Mouse (Mus musculus) hindbrain, embryonic 11.5 days (tissue): ENCODE results near the gene Fgfr2. TPM values are rescaled to one million over a fixed set of nuclear protein-coding genes. Genes with fewer than 3 reads are reported as not detected.

Source experiments
- ATAC-seq: fragments of 200-750 bp; cut with Nextera tagmentation; 2 replicates; pipeline ENCODE4 v1.8.0; 2017; ENCODE audit warnings: mild to moderate bottlenecking, moderate TSS enrichment, moderate library complexity; ENCODE audit not compliant: low FRiP score
- DNase-seq: peaks from one replicate; pipeline ENCODE4 v3.0.0-alpha.2; 2015; ENCODE audit warnings: low spot score
- H3K27ac ChIP-seq: fragments of 300-500 bp; sonication (generic); 2 replicates; pipeline ENCODE4 v1.5.1; 2014; ENCODE audit warnings: mild to moderate bottlenecking, low read depth, low read length
- H3K27me3 ChIP-seq: fragments of 300-500 bp; sonication (generic); 2 replicates; pipeline ENCODE4 v1.6.1; 2014; ENCODE audit warnings: mild to moderate bottlenecking, low read length, moderate library complexity, mixed read lengths; ENCODE audit not compliant: control insufficient read depth, insufficient read depth
- H3K36me3 ChIP-seq: fragments of 300-500 bp; sonication (generic); 2 replicates; pipeline ENCODE4 v1.6.1; 2014; ENCODE audit warnings: mild to moderate bottlenecking, low read length, moderate library complexity, mixed read lengths; ENCODE audit not compliant: control insufficient read depth, insufficient read depth
- H3K4me1 ChIP-seq: fragments of 300-500 bp; sonication (generic); replicated peaks from 2 replicates; pipeline ENCODE4 v1.6.1; 2014; ENCODE audit warnings: low read length, mixed read lengths; ENCODE audit not compliant: control insufficient read depth, insufficient read depth
- H3K4me2 ChIP-seq: fragments of 300-500 bp; sonication (generic); replicated peaks from 2 replicates; pipeline ENCODE4 v1.6.1; 2014; ENCODE audit warnings: mild to moderate bottlenecking, low read depth, low read length
- H3K4me3 ChIP-seq: fragments of 300-500 bp; sonication (generic); 2 replicates; pipeline ENCODE4 v1.5.1; 2014; ENCODE audit warnings: low read depth, low read length
- H3K9ac ChIP-seq: fragments of 300-500 bp; sonication (generic); 2 replicates; pipeline ENCODE4 v1.6.1; 2014; ENCODE audit warnings: low read depth, low read length
- H3K9me3 ChIP-seq: fragments of 300-500 bp; sonication (generic); 2 replicates; pipeline ENCODE4 v1.6.1; 2016; ENCODE audit warnings: low read length; ENCODE audit not compliant: control insufficient read depth
- WGBS: fragments of 180-500 bp; shearing (Covaris S2); extraction: QIAGEN DNeasy Blood & Tissue Kit; methylation state at CpG from one replicate; pipeline ENCODE4 v1.1.7; 2014; 5-methylcytosine and 5-hydroxymethylcytosine counted together
- polyA plus RNA-seq: library from polyadenylated mRNA; unstranded; fragments of >200 nt; fragmentation: Nextera tagmentation; extraction: Ambion mirVana; gene quantifications from 2 replicates; pipeline ENCODE4 v1.2.1, GENCODE M21; 2014

The Fgfr2 gene
- polyA plus RNA-seq, 1 experiment from 2014 or later, result 71.3 TPM

- DNase-seq (no peak), ATAC-seq (no peak)
- 91% methylated on average over 11 of the region's 11 CpGs for WGBS
Observed at GRCm38 (mm10) chr7:132681296-132681695, 441.9 kb downstream of the Fgfr2 start.

GRCm38 (mm10) chr7:132679549-132679948 lies 443.6 kb downstream of the Fgfr2 start:
- DNase-seq (no peak), ATAC-seq (no peak)
- Histone ChIP-seq H3K9ac (no peak overlapping the region), H3K4me2 (no peak overlapping the region), H3K36me3 (no peaks in the 10 kb centered on the region), H3K9me3 (no peaks in the 10 kb centered on the region), H3K27ac (no peak overlapping the region), H3K4me3 (no peak overlapping the region), H3K27me3 (no peaks in the 10 kb centered on the region), H3K4me1 (no peaks in the 10 kb centered on the region)
- WGBS, result 75% methylated on average over 6 of the region's 6 CpGs

More at GRCm38 (mm10) chr7:132681296-132681695, 441.9 kb downstream of the Fgfr2 start:
- no peak overlapping the region for H3K4me3 ChIP-seq
- no peak overlapping the region for H3K9ac ChIP-seq
- no peaks in the 10 kb centered on the region for H3K9me3 ChIP-seq
- H3K27me3 ChIP-seq, result no peaks in the 10 kb centered on the region
- no peak overlapping the region for H3K27ac ChIP-seq
- H3K4me1 ChIP-seq, result no peaks in the 10 kb centered on the region
- no peaks in the 10 kb centered on the region for H3K36me3 ChIP-seq
- H3K4me2 ChIP-seq, result no peak overlapping the region

GRCm38 (mm10) chr7:132679117-132679516 lies 444.0 kb downstream of the Fgfr2 start:
- ATAC-seq (no peak), DNase-seq (no peak)
- H3K4me2 ChIP-seq, result no peak overlapping the region
- no peak overlapping the region for H3K27ac ChIP-seq
- 74% methylated on average over 4 of the region's 4 CpGs for WGBS
- H3K4me1 ChIP-seq, result no peaks in the 10 kb centered on the region
- H3K4me3 ChIP-seq, result no peak overlapping the region
- H3K9ac ChIP-seq, result no peak overlapping the region
- no peaks in the 10 kb centered on the region for H3K27me3 ChIP-seq
- H3K36me3 ChIP-seq, result no peaks in the 10 kb centered on the region
- no peaks in the 10 kb centered on the region for H3K9me3 ChIP-seq

GRCm38 (mm10) chr7:132675922-132676321 lies 447.2 kb downstream of the Fgfr2 start:
- H3K4me3 ChIP-seq, result no peak overlapping the region
- H3K9ac ChIP-seq, result no peak overlapping the region
- H3K4me2 ChIP-seq, result no peak overlapping the region
- DNase-seq, result no peak
- H3K4me1 ChIP-seq, result no peaks in the 10 kb centered on the region
- no peak for ATAC-seq
- no peak overlapping the region for H3K27ac ChIP-seq
- H3K36me3 ChIP-seq, result no peaks in the 10 kb centered on the region
- WGBS, result 93% methylated on average over 2 of the region's 2 CpGs
- no peaks in the 10 kb centered on the region for H3K9me3 ChIP-seq
- no peaks in the 10 kb centered on the region for H3K27me3 ChIP-seq

GRCm38 (mm10) chr7:132673931-132674755 lies 449.0 kb downstream of the Fgfr2 start:
- no peaks in the 10 kb centered on the region for H3K9me3 ChIP-seq
- ATAC-seq (no peak), DNase-seq (peak; percentile 26)
- no peak overlapping the region for H3K27ac ChIP-seq
- no peak overlapping the region for H3K4me2 ChIP-seq
- H3K4me1 ChIP-seq, result no peaks in the 10 kb centered on the region
- WGBS, result 59% methylated on average over 17 of the region's 17 CpGs
- no peaks in the 10 kb centered on the region for H3K36me3 ChIP-seq
- H3K4me3 ChIP-seq, result no peak overlapping the region
- no peak overlapping the region for H3K9ac ChIP-seq
- H3K27me3 ChIP-seq, result no peaks in the 10 kb centered on the region

- Histone ChIP-seq H3K9me3 (no peaks in the 10 kb centered on the region), H3K9ac (no peak overlapping the region), H3K4me3 (no peak overlapping the region), H3K27me3 (no peaks in the 10 kb centered on the region), H3K4me1 (no peaks in the 10 kb centered on the region), H3K36me3 (no peaks in the 10 kb centered on the region), H3K4me2 (no peak overlapping the region), H3K27ac (no peak overlapping the region)
- WGBS, result 73% methylated on average over 7 of the region's 7 CpGs
- DNase-seq, result no peak
- no peak for ATAC-seq
Observed at GRCm38 (mm10) chr7:132672481-132672959, 450.6 kb downstream of the Fgfr2 start.

GRCm38 (mm10) chr7:132670863-132671165 lies 452.3 kb downstream of the Fgfr2 start:
- no peaks in the 10 kb centered on the region for H3K36me3 ChIP-seq
- no peaks in the 10 kb centered on the region for H3K4me1 ChIP-seq
- H3K27me3 ChIP-seq, result no peaks in the 10 kb centered on the region
- DNase-seq (no peak), ATAC-seq (no peak)
- H3K9ac ChIP-seq, result no peak overlapping the region
- no peaks in the 10 kb centered on the region for H3K9me3 ChIP-seq
- no peak overlapping the region for H3K4me3 ChIP-seq
- 95% methylated on average over 3 of the region's 3 CpGs for WGBS
- no peak overlapping the region for H3K4me2 ChIP-seq
- H3K27ac ChIP-seq, result no peak overlapping the region

- ATAC-seq (no peak), DNase-seq (no peak)
- WGBS, result 88% methylated on average over 20 of the region's 20 CpGs
- Histone ChIP-seq H3K4me3 (no peak overlapping the region), H3K9ac (no peak overlapping the region), H3K4me1 (no peaks in the 10 kb centered on the region), H3K27me3 (no peaks in the 10 kb centered on the region), H3K27ac (no peak overlapping the region), H3K4me2 (no peak overlapping the region), H3K36me3 (no peaks in the 10 kb centered on the region), H3K9me3 (no peaks in the 10 kb centered on the region)
Observed at GRCm38 (mm10) chr7:132669999-132670862, 452.9 kb downstream of the Fgfr2 start.
